Mouse (Mus musculus): ENCODE results near the gene Myom1. TPM values are rescaled to one million over a fixed set of nuclear protein-coding genes. Genes with fewer than 3 reads are reported as not detected.

Gene Myom1
- polyA plus RNA-seq, 1 experiment from 2014 or later, result 15.0 TPM

DNA sequence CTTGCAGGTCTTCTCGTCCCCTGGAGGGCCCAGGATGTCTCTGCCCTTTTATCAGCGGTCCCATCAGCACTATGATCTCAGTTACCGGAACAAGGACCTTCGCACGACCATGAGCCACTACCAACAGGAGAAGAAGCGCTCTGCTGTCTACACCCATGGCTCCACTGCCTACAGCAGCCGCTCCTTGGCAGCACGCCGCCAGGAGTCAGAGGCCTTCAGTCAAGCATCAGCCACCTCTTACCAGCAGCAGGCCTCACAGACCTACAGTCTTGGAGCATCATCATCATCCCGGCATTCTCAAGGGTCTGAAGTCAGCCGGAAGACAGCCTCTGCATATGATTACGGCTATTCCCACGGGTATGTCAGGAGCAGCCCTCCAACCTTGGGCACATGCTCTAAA is 20.4 kb downstream of the Myom1 start:
- Histone ChIP-seq H3K9ac (no peak overlapping the region), H3K36me3 (no peaks in the 10 kb centered on the region), H3K4me2 (replicated peaks) (no peak overlapping the region), H3K9me3 (no peaks in the 10 kb centered on the region), H3K4me1 (peaks cover 14% of the 10 kb centered on the region), H3K27ac (no peak overlapping the region), H3K27me3 (no peaks in the 10 kb centered on the region), H3K4me3 (no peak overlapping the region)
- 85% methylated on average over 13 of the region's 13 CpGs for WGBS
- no peak for ATAC-seq (ENCODE audit: low FRiP score, low read depth)

DNA sequence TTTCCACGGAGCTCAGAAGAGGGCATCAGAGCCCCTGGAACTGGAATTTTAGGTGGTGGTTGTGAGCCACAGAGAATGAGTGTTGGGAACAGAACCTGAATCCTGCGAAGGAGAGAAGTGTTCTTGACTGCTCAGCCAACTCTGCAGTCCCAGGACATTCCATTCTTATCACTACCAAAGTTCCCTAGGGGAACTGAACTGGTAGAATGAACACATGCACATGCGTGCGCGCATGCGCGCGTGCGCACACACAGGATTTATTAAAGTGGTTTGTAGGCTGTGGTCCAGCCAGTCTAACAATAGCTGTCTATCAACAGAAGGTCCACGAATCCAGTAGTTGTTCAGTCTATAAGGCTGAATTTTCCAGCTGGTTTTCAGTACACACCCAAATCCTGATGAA is 21.6 kb downstream of the Myom1 start:
- 94% methylated on average over 10 of the region's 10 CpGs for WGBS
- Histone ChIP-seq H3K4me3 (no peak overlapping the region), H3K9me3 (no peaks in the 10 kb centered on the region)

DNA sequence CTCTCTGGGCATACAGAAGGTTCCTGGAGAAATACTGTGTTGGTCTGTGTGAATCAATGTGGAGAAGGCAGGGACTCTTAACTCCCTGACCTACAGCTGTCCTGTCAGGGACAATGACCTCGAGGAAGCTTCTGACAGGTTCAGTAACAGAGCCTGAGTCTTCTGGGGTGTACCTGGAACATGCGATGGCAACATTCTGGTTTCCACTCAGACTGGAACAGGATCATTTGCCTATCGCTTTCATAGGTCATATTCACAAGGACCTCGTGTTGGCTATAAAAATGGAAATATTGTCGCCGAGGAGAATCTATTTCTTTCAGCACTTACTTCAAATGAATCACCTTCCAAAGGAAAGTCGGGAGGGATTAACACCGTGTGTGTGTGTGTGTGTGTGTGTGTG is 23.5 kb downstream of the Myom1 start:
- H3K4me1 ChIP-seq, result peaks cover 3% of the 10 kb centered on the region; the same call in 1 of the 2 replicates
- no peak overlapping the region for H3K9ac ChIP-seq
- H3K9me3 ChIP-seq, result no peaks in the 10 kb centered on the region
- H3K4me3 ChIP-seq, result no peak overlapping the region
- no peak for ATAC-seq (ENCODE audit: low FRiP score, low read depth)
- no peak overlapping the region for H3K27ac ChIP-seq
- no peaks in the 10 kb centered on the region for H3K36me3 ChIP-seq
- no peak overlapping the region for H3K4me2 ChIP-seq (replicated peaks)
- no peaks in the 10 kb centered on the region for H3K27me3 ChIP-seq
- 79% methylated on average over 8 of the region's 8 CpGs for WGBS

More for the DNA sequence above, 21.6 kb downstream of the Myom1 start:
- Histone ChIP-seq H3K4me1 (peaks cover 12% of the 10 kb centered on the region), H3K9ac (no peak overlapping the region), H3K36me3 (no peaks in the 10 kb centered on the region), H3K4me2 (replicated peaks) (no peak overlapping the region), H3K27ac (no peak overlapping the region), H3K27me3 (no peaks in the 10 kb centered on the region)
- ATAC-seq (ENCODE audit: low FRiP score, low read depth), result no peak

DNA sequence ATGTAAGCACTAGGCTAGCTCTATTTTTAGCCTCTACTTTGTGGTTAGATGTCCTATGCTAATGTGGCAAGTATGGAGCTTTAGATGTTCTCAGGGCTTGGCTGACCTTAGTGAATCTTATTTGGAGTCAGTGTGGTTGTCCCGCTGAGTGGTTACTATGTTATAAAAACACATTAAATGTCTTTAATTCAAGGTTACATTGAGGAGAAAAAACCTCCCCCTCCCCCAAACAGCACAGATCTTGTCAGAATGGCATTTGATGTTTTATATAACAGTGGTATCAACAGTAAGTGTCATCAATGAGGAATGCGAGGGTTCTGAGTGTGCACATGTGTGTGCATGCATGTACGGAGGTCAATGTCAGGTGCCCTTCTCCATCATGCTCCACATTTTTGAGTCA is 24.8 kb downstream of the Myom1 start:
- Histone ChIP-seq H3K27ac (no peak overlapping the region), H3K9me3 (no peaks in the 10 kb centered on the region), H3K9ac (no peak overlapping the region), H3K36me3 (no peaks in the 10 kb centered on the region), H3K4me2 (replicated peaks) (no peak overlapping the region), H3K4me3 (no peak overlapping the region), H3K4me1 (peaks cover 3% of the 10 kb centered on the region; the same call in 1 of the 2 replicates), H3K27me3 (no peaks in the 10 kb centered on the region)
- WGBS, result 93% methylated on average over 3 of the region's 3 CpGs
- ATAC-seq (ENCODE audit: low FRiP score, low read depth), result no peak

DNA sequence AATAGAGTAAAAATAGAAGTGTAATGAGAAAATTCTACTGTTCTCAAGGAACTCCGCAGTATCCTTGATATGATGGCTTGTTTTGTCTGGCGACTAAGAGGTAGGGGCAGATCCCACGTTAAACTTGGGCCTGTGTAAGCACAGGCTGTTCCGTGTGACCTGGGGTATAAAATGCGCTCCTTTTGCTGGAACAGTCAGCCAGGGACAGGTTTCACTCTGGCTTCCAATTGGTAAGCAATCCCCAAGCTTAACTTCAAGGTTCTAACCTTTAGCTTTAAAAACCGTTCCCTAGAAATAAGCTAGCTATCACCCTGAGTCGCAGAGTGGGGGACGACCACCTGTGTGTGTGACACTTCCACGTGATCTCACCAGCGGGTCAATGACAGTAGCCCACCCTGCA is 30.3 kb downstream of the Myom1 start:
- Histone ChIP-seq H3K27ac (no peak overlapping the region), H3K27me3 (no peaks in the 10 kb centered on the region), H3K9ac (no peak overlapping the region), H3K4me3 (no peak overlapping the region), H3K4me2 (replicated peaks) (no peak overlapping the region), H3K36me3 (no peaks in the 10 kb centered on the region), H3K9me3 (no peaks in the 10 kb centered on the region), H3K4me1 (no peaks in the 10 kb centered on the region)
- ATAC-seq (ENCODE audit: low FRiP score, low read depth), result no peak
- 81% methylated on average over 10 of the region's 10 CpGs for WGBS

DNA sequence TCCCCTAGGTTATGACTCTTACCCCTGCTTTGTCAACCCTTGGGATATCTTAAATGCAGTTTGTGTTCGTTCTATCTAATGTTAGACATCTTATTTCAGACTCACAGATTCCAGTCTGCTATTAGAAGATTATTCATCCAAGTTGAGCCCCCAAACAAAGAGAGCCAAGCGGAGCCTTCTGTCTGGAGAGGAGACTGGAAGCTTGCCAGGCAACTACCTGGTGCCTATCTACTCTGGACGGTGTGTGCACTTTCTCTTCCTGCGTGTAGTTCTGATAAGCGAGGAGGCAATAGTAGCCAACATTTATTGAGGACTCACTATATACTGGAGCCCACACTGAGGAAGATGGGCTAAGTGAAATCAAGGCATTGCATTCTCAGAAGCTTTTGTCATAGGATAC is 32.0 kb downstream of the Myom1 start:
- ATAC-seq (ENCODE audit: low FRiP score, low read depth), result no peak
- no peak overlapping the region for H3K9ac ChIP-seq
- no peaks in the 10 kb centered on the region for H3K27me3 ChIP-seq
- no peak overlapping the region for H3K27ac ChIP-seq
- no peak overlapping the region for H3K4me2 ChIP-seq (replicated peaks)
- H3K9me3 ChIP-seq, result no peaks in the 10 kb centered on the region
- no peak overlapping the region for H3K4me3 ChIP-seq
- no peaks in the 10 kb centered on the region for H3K36me3 ChIP-seq
- H3K4me1 ChIP-seq, result peaks cover 10% of the 10 kb centered on the region
- WGBS, result 90% methylated on average over 5 of the region's 5 CpGs

DNA sequence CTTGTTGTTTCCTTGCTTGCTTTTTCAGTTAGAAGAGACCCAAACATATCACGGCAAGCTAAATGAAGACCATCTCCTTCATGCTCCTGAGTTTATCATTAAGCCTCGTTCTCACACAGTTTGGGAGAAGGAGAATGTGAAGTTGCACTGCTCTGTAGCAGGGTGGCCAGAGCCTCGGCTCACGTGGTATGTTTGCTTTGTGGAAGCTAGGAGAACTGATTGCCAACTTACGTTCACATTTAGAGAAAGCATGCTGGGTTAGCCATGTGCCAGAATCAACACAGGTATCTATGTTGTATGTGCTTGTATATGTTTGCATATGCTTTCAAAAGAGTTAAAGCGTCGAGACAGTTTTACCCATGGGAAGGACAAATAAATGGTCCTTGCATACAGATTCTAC is 34.8 kb downstream of the Myom1 start:
- Histone ChIP-seq H3K4me2 (replicated peaks) (no peak overlapping the region), H3K9ac (no peak overlapping the region), H3K4me3 (no peak overlapping the region), H3K9me3 (no peaks in the 10 kb centered on the region), H3K27ac (no peak overlapping the region), H3K4me1 (peaks cover 24% of the 10 kb centered on the region), H3K36me3 (no peaks in the 10 kb centered on the region), H3K27me3 (no peaks in the 10 kb centered on the region)
- 85% methylated on average over 7 of the region's 7 CpGs for WGBS
- no peak for ATAC-seq (ENCODE audit: low FRiP score, low read depth)

DNA sequence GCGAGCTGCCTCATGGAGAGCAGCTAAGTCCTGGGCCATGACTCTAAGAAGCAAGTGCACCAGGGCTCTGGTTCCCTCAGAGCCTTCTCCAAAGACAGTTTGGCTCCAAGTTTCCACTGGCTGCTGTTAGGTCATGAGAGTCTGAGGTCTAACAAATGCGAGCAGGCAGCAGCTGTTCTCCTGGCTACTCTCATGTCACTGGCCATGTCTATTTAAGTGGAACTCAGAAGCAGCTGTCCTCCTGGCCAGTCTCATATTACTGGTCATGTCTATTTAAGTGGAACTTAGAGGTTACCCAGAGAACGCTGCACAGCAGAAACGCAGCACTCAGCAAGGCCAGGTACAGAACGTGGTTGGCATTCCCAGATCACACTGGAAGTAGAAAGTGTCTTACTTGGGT is 36.4 kb downstream of the Myom1 start:
- Histone ChIP-seq H3K27ac (0 out of 2 replicates have a peak overlapping the region, but pooled peaks have one; percentile 70), H3K9me3 (no peaks in the 10 kb centered on the region), H3K4me3 (no peak overlapping the region), H3K4me2 (replicated peaks) (no peak overlapping the region), H3K36me3 (no peaks in the 10 kb centered on the region), H3K27me3 (no peaks in the 10 kb centered on the region), H3K9ac (no peak overlapping the region), H3K4me1 (peaks cover 24% of the 10 kb centered on the region)
- 61% methylated on average over 5 of the region's 5 CpGs for WGBS
- peak; percentile 52 for ATAC-seq (ENCODE audit: low FRiP score, low read depth)

DNA sequence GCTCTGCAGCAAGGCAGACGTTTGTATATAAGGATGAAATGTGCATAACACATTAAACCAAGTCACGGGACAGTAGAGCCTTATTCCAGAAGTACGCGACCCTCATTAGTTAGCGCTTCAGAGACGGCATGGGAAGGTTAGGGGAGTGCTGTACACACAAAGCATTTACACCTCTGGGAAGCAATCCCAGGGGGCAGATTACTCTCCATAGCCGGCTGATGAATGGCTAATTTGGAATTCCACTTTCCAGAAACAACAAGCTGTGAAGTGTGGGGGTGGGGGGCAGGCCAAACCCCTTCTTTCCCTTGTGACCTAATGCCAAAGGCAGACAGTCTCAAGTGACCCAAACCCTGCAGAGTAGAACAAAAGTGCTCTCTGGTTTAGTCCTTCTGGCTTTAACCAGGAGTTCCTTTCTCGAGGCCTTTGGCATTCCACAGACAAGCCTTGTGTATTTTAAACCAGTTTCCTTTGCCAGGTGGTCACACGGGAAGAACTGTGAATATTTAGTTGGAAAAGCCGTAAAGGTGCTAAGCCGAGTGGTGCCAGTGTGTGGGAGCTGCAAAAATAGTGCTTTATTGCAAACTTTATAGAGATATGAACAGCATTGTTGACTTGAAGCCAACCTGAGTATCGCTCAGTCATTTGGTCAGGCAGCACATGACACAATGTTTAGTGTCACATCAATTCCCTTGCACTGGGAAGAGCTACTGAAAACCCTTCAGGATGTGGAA is 37.6 kb downstream of the Myom1 start:
- no peaks in the 10 kb centered on the region for H3K27me3 ChIP-seq
- peak; percentile 68 for ATAC-seq (ENCODE audit: low FRiP score, low read depth)
- H3K36me3 ChIP-seq, result no peaks in the 10 kb centered on the region
- H3K4me2 ChIP-seq (replicated peaks), result peak overlapping the region; percentile 1; the same call in 1 of the 2 replicates
- H3K4me3 ChIP-seq, result no peak overlapping the region
- H3K9me3 ChIP-seq, result no peaks in the 10 kb centered on the region
- peaks cover 24% of the 10 kb centered on the region for H3K4me1 ChIP-seq
- H3K9ac ChIP-seq, result no peak overlapping the region
- WGBS, result 12% methylated on average over 12 of the region's 12 CpGs
- peak overlapping the region; percentile 70 for H3K27ac ChIP-seq

DNA sequence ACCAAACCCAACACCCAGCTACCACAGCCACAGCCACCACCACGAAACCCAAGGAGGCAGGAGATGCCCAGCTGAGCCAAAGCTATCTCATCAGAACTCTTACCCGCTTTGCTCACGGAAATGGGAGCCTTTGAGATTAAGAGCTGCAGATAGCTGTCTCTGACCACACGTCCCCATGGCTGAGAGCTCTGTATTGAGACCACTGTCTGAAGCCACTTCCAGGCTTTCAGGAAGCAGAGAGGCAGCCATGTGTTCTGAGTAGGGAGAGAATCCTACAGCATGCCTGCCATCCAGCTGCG is 38.1 kb downstream of the Myom1 start:
- Histone ChIP-seq H3K27me3 (no peaks in the 10 kb centered on the region), H3K36me3 (no peaks in the 10 kb centered on the region), H3K9ac (no peak overlapping the region), H3K27ac (peak overlapping the region; percentile 70), H3K4me3 (no peak overlapping the region), H3K9me3 (no peaks in the 10 kb centered on the region), H3K4me2 (replicated peaks) (no peak overlapping the region; the same call in 1 of the 2 replicates), H3K4me1 (peaks cover 24% of the 10 kb centered on the region)
- ATAC-seq (ENCODE audit: low FRiP score, low read depth), result 0 out of 2 replicates have a peak, but pooled peaks have one; percentile 16
- 63% methylated on average over 5 of the region's 5 CpGs for WGBS

DNA sequence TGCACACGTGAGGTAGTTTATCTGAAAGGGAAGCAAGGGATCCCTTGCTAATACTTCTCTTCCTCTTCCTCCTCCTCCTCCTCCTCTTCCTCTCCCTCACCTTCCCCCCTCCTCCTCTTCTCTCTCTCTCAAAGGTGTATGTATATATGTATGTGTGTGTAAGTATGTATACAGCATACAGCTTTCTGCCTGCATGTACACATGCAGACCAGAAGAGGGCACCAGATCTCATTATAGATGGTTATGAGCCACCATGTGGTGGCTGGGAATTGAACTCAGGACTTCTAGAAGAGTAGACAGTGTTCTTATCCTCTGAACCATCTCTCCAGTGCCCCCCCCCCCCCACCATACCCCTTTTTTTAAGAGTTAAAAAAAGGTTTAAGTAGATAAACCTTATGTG is 40.2 kb downstream of the Myom1 start:
- Histone ChIP-seq H3K27me3 (no peaks in the 10 kb centered on the region), H3K36me3 (no peaks in the 10 kb centered on the region), H3K27ac (no peak overlapping the region), H3K4me1 (peaks cover 24% of the 10 kb centered on the region), H3K9me3 (no peaks in the 10 kb centered on the region), H3K4me3 (no peak overlapping the region), H3K9ac (no peak overlapping the region), H3K4me2 (replicated peaks) (no peak overlapping the region)
- ATAC-seq (ENCODE audit: low FRiP score, low read depth), result no peak
- WGBS, result 87% methylated on average over 1 of the region's 1 CpGs

DNA sequence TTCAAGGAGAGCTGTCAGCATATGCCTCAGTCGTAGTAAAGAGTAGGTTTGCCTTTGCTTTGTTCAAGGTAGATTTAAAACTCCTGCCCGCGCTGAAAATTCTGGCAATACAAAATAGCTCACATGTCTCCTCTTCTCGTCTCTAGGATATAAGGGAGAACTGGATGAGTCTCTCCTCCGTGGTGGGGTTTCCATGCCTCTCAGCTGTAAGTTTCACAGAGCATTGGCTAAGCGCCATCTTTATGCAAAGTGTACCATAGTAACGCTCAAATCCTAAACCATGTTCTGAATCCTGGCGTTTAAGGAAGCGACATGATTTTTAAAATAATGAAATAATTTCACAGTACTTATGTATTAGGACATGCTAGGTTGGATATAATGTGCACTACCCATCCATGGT is 43.2 kb downstream of the Myom1 start:
- Histone ChIP-seq H3K4me1 (peaks cover 2% of the 10 kb centered on the region), H3K9ac (no peak overlapping the region), H3K4me2 (replicated peaks) (no peak overlapping the region), H3K36me3 (no peaks in the 10 kb centered on the region), H3K27ac (no peak overlapping the region), H3K9me3 (no peaks in the 10 kb centered on the region), H3K4me3 (no peak overlapping the region), H3K27me3 (no peaks in the 10 kb centered on the region)
- ATAC-seq (ENCODE audit: low FRiP score, low read depth), result no peak
- 79% methylated on average over 9 of the region's 9 CpGs for WGBS

DNA sequence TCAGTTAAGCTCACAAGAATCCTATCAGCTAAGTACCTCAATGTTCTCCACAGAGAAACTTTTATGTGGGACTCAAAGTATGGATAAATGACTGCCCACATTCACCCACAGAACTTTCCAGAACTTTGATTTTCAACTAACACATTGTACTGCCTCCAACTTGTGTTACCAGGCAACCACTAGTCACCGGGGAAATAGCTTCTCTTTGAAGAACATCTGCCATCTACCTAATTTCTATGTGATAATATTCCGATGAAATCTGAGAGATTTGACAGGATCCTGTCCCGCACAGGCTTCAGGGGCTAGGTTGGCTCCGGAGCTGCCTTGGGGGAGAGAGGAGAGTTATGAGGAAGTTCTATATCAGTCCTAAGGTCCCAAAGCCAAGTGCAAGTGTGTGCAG is 44.4 kb downstream of the Myom1 start:
- no peak overlapping the region for H3K9ac ChIP-seq
- no peaks in the 10 kb centered on the region for H3K4me1 ChIP-seq
- H3K9me3 ChIP-seq, result no peaks in the 10 kb centered on the region
- H3K27ac ChIP-seq, result no peak overlapping the region
- 80% methylated on average over 4 of the region's 4 CpGs for WGBS
- H3K36me3 ChIP-seq, result no peaks in the 10 kb centered on the region
- no peaks in the 10 kb centered on the region for H3K27me3 ChIP-seq
- no peak overlapping the region for H3K4me3 ChIP-seq
- no peak for ATAC-seq (ENCODE audit: low FRiP score, low read depth)
- no peak overlapping the region for H3K4me2 ChIP-seq (replicated peaks)
